Mouse (Mus musculus) spleen, adult 2 months (tissue): ENCODE results near the gene Fam178b. TPM values are rescaled to one million over a fixed set of nuclear protein-coding genes. Genes with fewer than 3 reads are reported as not detected.

Experiments used
- DNase-seq, 2 experiments: peaks; one replicate each; pipeline versions ENCODE4 v3.0.0 to v3.0.0-alpha.2; 2012 to 2021; ENCODE audit warnings: low spot score in 2 of 2, low read depth in 1 of 2
- H3K27ac ChIP-seq: fragments of 200-500 bp; 2 replicates; pipeline ENCODE4 v1.5.1; 2012; ENCODE audit warnings: low read length, inconsistent platforms; ENCODE audit not compliant: insufficient read depth
- H3K27me3 ChIP-seq: fragments of 200-500 bp; 2 replicates; pipeline ENCODE4 v1.6.1; 2012; ENCODE audit warnings: mild to moderate bottlenecking, moderate library complexity, low read length, inconsistent platforms; ENCODE audit not compliant: control insufficient read depth, insufficient read depth
- H3K36me3 ChIP-seq: fragments of 200-500 bp; 2 replicates; pipeline ENCODE4 v1.6.1; 2012; ENCODE audit warnings: mild to moderate bottlenecking, low read length, inconsistent platforms; ENCODE audit not compliant: control insufficient read depth, insufficient read depth
- H3K4me1 ChIP-seq: fragments of 200-500 bp; 2 replicates; pipeline ENCODE4 v1.6.1; 2011; ENCODE audit warnings: inconsistent platforms; ENCODE audit not compliant: control insufficient read depth, insufficient read depth, insufficient read length
- H3K4me3 ChIP-seq: fragments of 200-500 bp; 2 replicates; pipeline ENCODE4 v1.5.1; 2011; ENCODE audit warnings: mild to moderate bottlenecking, inconsistent platforms; ENCODE audit not compliant: insufficient read depth, insufficient read length; ENCODE audit errors: extremely low read depth
- CTCF ChIP-seq: fragments of 200-500 bp; IDR thresholded peaks from 2 replicates; pipeline ENCODE4 v1.5.1; 2011; ENCODE audit warnings: mild to moderate bottlenecking, inconsistent platforms; ENCODE audit not compliant: insufficient read depth, insufficient read length, insufficient replicate concordance; ENCODE audit errors: extremely low read depth
- POLR2A ChIP-seq: fragments of 200-500 bp; IDR thresholded peaks from 2 replicates; pipeline ENCODE4 v1.6.1; 2011; ENCODE audit warnings: low read depth, low read length, inconsistent platforms
- WGBS: fragments of 180-500 bp; shearing (Covaris S2); methylation state at CpG from one replicate; pipeline ENCODE4 v1.1.7; 2018; 5-methylcytosine and 5-hydroxymethylcytosine counted together
- polyA plus RNA-seq: library from polyadenylated mRNA; depleted of rRNA; stranded (reverse); fragments of >200 nt; gene quantifications from 2 replicates; pipeline ENCODE4 v1.2.3, GENCODE M21; 2012

Fam178b gene
- polyA plus RNA-seq, 1 experiment = 1.1 TPM

- Histone ChIP-seq H3K4me1 (peaks cover 7% of the 10 kb centered on the region), H3K36me3 (no peaks in the 10 kb centered on the region), H3K27me3 (peaks cover 12% of the 10 kb centered on the region), H3K27ac (no peak overlapping the region), H3K4me3 (no peak overlapping the region)
- WGBS = 54% methylated on average over 4 of the region's 4 CpGs
- TF ChIP-seq POLR2A = no peak
- no peak for TF ChIP-seq CTCF
- no peak for DNase-seq
Observed at GRCm38 (mm10) chr1:36559256-36559655, 123.7 kb downstream of the Fam178b start.

GRCm38 (mm10) chr1:36558031-36558993, 124.7 kb downstream of the Fam178b start, which contains the start of gene Sema4c:
Gene Sema4c, minus strand, starts transcription at chr1:36558349.
- peak in 1 of 2 experiments; percentile 34 for DNase-seq
- H3K36me3 ChIP-seq = no peaks in the 10 kb centered on the region
- H3K4me1 ChIP-seq = peaks cover 7% of the 10 kb centered on the region
- H3K27me3 ChIP-seq = peaks cover 12% of the 10 kb centered on the region
- WGBS = 3% methylated on average over 69 of the region's 69 CpGs
- peak within 1 kb of the TSS; percentile 78 for H3K27ac ChIP-seq
- H3K4me3 ChIP-seq = peak within 1 kb of the TSS; percentile 68
- TF ChIP-seq POLR2A (no peak), CTCF (no peak)

GRCm38 (mm10) chr1:36557457-36558011, 125.4 kb downstream of the Fam178b start:
- peak overlapping the region; percentile 78 for H3K27ac ChIP-seq
- peak overlapping the region; percentile 68 for H3K4me3 ChIP-seq
- WGBS = 1% methylated on average over 46 of the region's 48 CpGs
- DNase-seq = peak in 1 of 2 experiments; percentile 24
- H3K27me3 ChIP-seq = peaks cover 12% of the 10 kb centered on the region
- TF ChIP-seq CTCF (no peak), POLR2A (no peak)
- H3K36me3 ChIP-seq = no peaks in the 10 kb centered on the region
- H3K4me1 ChIP-seq = peaks cover 7% of the 10 kb centered on the region

DNA sequence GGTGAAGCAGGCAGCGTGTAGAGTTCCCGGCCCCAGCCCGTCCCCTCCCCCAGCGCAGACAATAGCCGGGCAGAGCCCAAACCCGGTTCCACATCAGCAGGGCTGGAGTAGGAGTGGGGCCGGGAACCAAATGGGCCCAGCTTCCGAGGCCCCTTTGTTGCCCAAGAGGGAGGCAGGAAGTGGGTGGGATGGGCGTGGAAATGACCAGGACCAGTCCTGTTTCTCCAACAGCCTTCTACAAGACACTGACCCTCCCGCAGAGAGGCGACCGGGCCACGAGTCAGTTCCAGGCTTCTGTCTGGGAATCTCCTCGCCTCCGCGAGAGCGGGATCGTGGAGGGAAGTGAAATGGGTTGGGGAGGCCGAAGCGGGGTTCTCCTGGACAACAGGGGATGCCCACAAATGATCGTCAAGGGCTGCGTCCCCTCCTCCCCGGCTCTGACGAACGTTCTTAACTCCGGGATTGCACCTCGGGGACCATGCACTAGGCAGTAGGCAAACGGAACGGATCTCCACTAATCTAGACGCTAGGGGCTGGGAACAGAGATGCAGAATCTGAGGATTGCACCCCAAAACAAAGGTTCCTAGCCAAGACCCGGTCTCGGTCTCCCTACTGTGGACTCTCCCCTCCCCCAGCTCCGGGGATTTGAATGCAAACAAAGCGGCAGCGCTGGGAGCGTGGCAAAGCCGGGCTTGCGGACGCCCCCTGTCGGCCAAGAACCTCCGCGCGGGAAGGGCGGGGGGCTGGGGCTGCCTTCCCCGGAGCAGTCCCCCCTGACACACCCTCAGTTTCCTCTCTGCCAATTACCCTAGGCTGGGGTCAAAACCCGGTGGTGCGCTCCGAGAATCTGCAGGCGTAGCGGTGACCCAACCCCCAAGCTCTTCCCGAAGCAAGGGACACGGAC, 126.2 kb downstream of the Fam178b start:
- 2% methylated on average over 52 of the region's 52 CpGs for WGBS
- peaks cover 7% of the 10 kb centered on the region for H3K4me1 ChIP-seq
- no peaks in the 10 kb centered on the region for H3K36me3 ChIP-seq
- peaks cover 12% of the 10 kb centered on the region for H3K27me3 ChIP-seq
- TF ChIP-seq CTCF (peak; percentile 68; the same call in 1 of the 2 replicates), POLR2A (no peak)
- H3K27ac ChIP-seq = peak overlapping the region; percentile 69
- DNase-seq = peak in 1 of 2 experiments; percentile 65
- peak overlapping the region; percentile 68 for H3K4me3 ChIP-seq

- no peak overlapping the region; the same call in 1 of the 2 replicates for H3K4me3 ChIP-seq
- no peak for DNase-seq
- TF ChIP-seq POLR2A = no peak
- no peak for TF ChIP-seq CTCF
- H3K36me3 ChIP-seq = no peaks in the 10 kb centered on the region
- peaks cover 12% of the 10 kb centered on the region for H3K27me3 ChIP-seq
- peaks cover 7% of the 10 kb centered on the region for H3K4me1 ChIP-seq
- peak overlapping the region; percentile 69; the same call in 1 of the 2 replicates for H3K27ac ChIP-seq
- 40% methylated on average over 8 of the region's 8 CpGs for WGBS
Observed at GRCm38 (mm10) chr1:36555798-36556395, 127.1 kb downstream of the Fam178b start.
